Mouse (Mus musculus) CD4-positive, CD25-positive, alpha-beta regulatory T cell (primary cell): ENCODE results near the gene Cldn11. TPM values are rescaled to one million over a fixed set of nuclear protein-coding genes. Genes with fewer than 3 reads are reported as not detected.

Experiments used
- polyA plus RNA-seq: library from polyadenylated mRNA; unstranded; fragments of 100-300 nt; shearing (Covaris generic); gene quantifications from one replicate; pipeline ENCODE4 v1.2.1, GENCODE M21; 2017

Cldn11 gene
- polyA plus RNA-seq, result not detected

DNA sequence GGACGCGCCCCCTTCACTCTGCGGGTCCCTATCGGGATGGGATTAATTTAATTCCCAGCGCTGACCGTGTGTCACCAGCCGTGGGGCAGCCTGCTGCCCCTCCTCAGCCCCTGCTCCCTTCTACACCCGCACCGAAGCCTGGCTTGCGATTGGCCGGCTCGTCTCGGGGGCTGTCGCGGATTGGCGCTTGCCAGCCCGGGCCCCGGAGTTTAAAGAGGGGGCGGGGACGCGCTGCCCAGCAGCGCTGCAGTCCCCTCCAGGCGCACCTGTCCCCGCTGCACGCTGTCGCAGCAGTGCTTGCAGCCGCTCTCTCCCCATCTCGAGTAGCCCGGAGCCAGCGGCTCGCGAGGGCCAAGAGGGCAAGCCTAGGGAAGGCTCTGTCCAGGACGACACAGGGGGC is at the start of gene Cldn11:
Gene Cldn11 (plus strand): TSS at position 215 of the 400 bp plus-strand sequence.

Other genes with a start within 250 kb of the Cldn11 start
- 32.2 TPM for gene Phc3, start 180.5 kb upstream of the Cldn11 start, polyA plus RNA-seq
- 13.8 TPM for gene Prkci, start 154.2 kb upstream of the Cldn11 start, polyA plus RNA-seq
- gene Skil, start 54.9 kb upstream of the Cldn11 start, polyA plus RNA-seq, result 72.3 TPM
- gene Slc7a14, start 160.5 kb downstream of the Cldn11 start, polyA plus RNA-seq, result 0.04 TPM